Mouse (Mus musculus): ENCODE results near the gene Tigd3. TPM values are rescaled to one million over a fixed set of nuclear protein-coding genes. Genes with fewer than 3 reads are reported as not detected.
A peak's percentile ranks its signal among the peaks of the same experiment; 100 is the strongest.

Gene Tigd3
- polyA plus RNA-seq, 1 experiment from 2014 or later = 1.7 TPM

DNA sequence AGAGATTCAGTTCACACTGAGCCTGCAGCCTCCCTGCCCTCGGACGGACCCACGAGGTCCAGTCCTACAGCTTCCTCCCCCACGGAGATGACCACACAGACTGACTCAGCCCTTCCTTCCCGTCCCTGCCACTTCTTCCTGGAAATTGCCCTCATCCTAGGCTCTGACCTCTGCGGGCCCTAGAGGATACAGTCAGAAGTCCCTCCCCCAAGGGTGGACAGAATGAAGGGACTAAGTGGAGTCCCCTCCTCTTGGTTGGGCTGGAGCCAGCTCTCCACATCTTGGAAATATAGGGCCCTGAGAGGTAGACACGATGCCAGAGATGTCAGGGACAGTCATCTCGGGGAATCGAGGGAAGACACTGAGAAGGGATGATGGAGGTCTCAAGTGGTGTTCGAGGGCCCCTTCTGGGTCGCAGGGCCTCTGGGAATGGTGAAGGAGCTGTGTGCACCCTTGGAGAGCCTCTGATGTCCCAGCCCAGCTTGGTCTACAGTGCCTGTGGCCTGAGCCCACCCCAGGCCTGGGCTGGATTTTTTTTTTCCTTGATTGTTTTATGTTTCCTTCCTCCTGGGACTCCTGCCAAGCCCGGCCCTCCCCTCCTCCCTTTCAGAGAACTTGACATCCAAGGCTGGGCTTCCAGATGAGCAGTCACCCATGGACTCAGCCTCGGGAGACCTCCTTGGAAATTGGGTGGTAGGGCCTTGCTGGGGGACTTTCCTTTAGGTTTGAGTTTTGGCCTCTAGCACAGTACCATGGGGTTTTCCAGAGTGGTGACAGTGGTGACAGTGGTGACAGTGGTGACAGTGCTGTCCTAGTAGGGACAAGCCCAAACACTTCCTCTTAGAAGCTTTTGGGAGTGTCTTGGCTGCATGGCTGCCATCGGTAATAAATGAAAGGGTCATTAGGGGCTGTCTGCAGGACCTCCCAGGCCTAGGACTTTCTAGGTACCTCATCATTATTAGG lies 36.0 kb upstream of the Tigd3 start:
- no peak for DNase-seq
- peak; percentile 48 for ATAC-seq

DNA sequence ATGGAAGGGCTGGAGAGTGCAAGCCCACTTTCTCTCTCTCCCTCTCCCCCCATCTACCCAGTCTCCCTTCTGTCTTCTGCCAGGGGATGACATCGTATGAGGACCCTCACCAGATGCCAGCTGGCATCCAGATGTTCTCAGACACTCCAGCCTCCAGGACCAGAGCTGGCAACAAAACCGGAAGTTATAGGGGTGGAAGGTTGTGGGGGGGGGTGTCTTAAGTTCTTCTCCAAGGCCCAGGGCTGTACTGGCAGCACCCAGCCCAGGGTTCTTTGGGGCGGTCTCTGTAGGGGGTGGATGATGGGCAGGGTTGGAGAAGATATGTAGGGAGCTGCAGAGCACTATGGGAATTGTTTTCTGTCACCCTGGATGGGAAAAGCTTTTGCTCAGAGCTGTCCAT lies 34.6 kb upstream of the Tigd3 start:
- Histone ChIP-seq H3K4me2 (ENCODE audit: low read depth, low read length) (no peak overlapping the region), H3K9ac (replicated peaks) (no peak overlapping the region), H3K9me3 (ENCODE audit: low read length) (no peaks in the 10 kb centered on the region), H3K36me3 (replicated peaks; ENCODE audit: insufficient read depth, low read length) (no peaks in the 10 kb centered on the region), H3K27ac (ENCODE audit: low read depth) (no peak overlapping the region), H3K4me3 (ENCODE audit: low read depth, low read length) (no peak overlapping the region), H3K4me1 (ENCODE audit: insufficient read depth) (peaks cover 33% of the 10 kb centered on the region), H3K27me3 (ENCODE audit: insufficient read depth, low read length) (no peaks in the 10 kb centered on the region; the same call in 1 of the 2 replicates)
- ATAC-seq (no peak), DNase-seq (no peak)
- TF ChIP-seq CTCF (IDR thresholded peaks at IDR 0.05; ENCODE audit: low read depth) (no peak), EP300 (IDR thresholded peaks at IDR 0.05; ENCODE audit: low read depth) (no peak)
- 68% methylated on average over 3 of the region's 3 CpGs for WGBS (ENCODE audit: insufficient replicate concordance)

More for the DNA sequence above, 36.0 kb upstream of the Tigd3 start:
- Histone ChIP-seq H3K36me3 (replicated peaks; ENCODE audit: insufficient read depth, low read length) (no peaks in the 10 kb centered on the region), H3K9me3 (ENCODE audit: low read length) (no peaks in the 10 kb centered on the region), H3K4me3 (ENCODE audit: low read depth, low read length) (no peak overlapping the region), H3K27me3 (ENCODE audit: insufficient read depth, low read length) (no peaks in the 10 kb centered on the region; the same call in 1 of the 2 replicates), H3K4me2 (ENCODE audit: low read depth, low read length) (no peak overlapping the region), H3K9ac (replicated peaks) (no peak overlapping the region), H3K4me1 (ENCODE audit: insufficient read depth) (peaks cover 25% of the 10 kb centered on the region), H3K27ac (ENCODE audit: low read depth) (peak overlapping the region; percentile 58)
- WGBS (ENCODE audit: insufficient replicate concordance) = 52% methylated on average over 14 of the region's 14 CpGs
- TF ChIP-seq CTCF (IDR thresholded peaks at IDR 0.05; ENCODE audit: low read depth) = no peak
- TF ChIP-seq EP300 (IDR thresholded peaks at IDR 0.05; ENCODE audit: low read depth) = no peak

DNA sequence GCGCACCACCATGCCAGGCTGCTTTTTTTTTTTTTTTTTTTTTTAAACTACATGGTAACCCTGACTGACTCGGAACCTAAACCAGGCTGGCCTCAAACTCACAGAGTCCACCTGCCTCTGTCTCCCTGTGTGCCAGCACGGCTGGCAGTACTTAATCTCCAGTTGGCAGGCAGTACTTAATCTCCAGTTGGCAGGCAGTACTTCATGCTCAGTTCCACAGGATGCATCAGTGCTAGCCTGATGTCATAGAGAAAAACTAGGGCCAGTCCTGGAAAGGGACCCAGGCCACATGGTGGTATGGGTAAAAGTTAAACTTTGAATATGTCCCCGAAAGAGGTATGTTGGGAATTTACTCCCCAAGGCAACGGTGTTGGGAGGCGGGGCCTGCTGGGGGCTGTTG lies 34.2 kb upstream of the Tigd3 start:
- Histone ChIP-seq H3K27ac (ENCODE audit: low read depth) (no peak overlapping the region), H3K27me3 (ENCODE audit: insufficient read depth, low read length) (no peaks in the 10 kb centered on the region; the same call in 1 of the 2 replicates), H3K4me1 (ENCODE audit: insufficient read depth) (peaks cover 35% of the 10 kb centered on the region), H3K36me3 (replicated peaks; ENCODE audit: insufficient read depth, low read length) (no peaks in the 10 kb centered on the region), H3K9ac (replicated peaks) (no peak overlapping the region), H3K9me3 (ENCODE audit: low read length) (no peaks in the 10 kb centered on the region), H3K4me3 (ENCODE audit: low read depth, low read length) (no peak overlapping the region), H3K4me2 (ENCODE audit: low read depth, low read length) (no peak overlapping the region)
- no peak for TF ChIP-seq EP300 (IDR thresholded peaks at IDR 0.05; ENCODE audit: low read depth)
- no peak for TF ChIP-seq CTCF (IDR thresholded peaks at IDR 0.05; ENCODE audit: low read depth)
- 65% methylated on average over 6 of the region's 6 CpGs for WGBS (ENCODE audit: insufficient replicate concordance)
- DNase-seq = no peak
- no peak for ATAC-seq

DNA sequence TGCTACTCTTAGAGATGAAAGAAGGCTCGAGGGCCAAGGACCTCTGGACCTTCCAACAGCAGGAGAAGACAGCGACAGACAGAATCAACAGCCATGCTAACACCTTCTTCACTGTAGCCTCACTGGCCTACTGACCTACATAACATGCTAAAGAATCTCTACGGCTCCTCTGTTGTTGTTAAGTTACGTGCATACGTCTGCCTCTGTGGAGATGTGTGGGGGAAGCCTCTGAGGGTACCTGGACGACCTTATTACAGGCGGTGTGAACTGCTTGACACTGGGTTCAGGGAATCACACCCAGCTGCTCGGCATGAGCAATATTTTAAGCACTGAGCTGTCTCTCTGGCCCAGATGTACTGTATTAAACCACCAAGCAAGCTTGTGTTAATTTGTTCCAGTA lies 33.6 kb upstream of the Tigd3 start:
- TF ChIP-seq CTCF (IDR thresholded peaks at IDR 0.05; ENCODE audit: low read depth) = no peak
- no peak for TF ChIP-seq EP300 (IDR thresholded peaks at IDR 0.05; ENCODE audit: low read depth)
- Histone ChIP-seq H3K4me3 (ENCODE audit: low read depth, low read length) (no peak overlapping the region), H3K27me3 (ENCODE audit: insufficient read depth, low read length) (no peaks in the 10 kb centered on the region; the same call in 1 of the 2 replicates), H3K36me3 (replicated peaks; ENCODE audit: insufficient read depth, low read length) (no peaks in the 10 kb centered on the region), H3K27ac (ENCODE audit: low read depth) (no peak overlapping the region), H3K9me3 (ENCODE audit: low read length) (no peaks in the 10 kb centered on the region), H3K4me2 (ENCODE audit: low read depth, low read length) (no peak overlapping the region), H3K4me1 (ENCODE audit: insufficient read depth) (peaks cover 40% of the 10 kb centered on the region), H3K9ac (replicated peaks) (no peak overlapping the region)
- ATAC-seq = no peak
- DNase-seq = no peak
- 79% methylated on average over 8 of the region's 8 CpGs for WGBS (ENCODE audit: insufficient replicate concordance)

DNA sequence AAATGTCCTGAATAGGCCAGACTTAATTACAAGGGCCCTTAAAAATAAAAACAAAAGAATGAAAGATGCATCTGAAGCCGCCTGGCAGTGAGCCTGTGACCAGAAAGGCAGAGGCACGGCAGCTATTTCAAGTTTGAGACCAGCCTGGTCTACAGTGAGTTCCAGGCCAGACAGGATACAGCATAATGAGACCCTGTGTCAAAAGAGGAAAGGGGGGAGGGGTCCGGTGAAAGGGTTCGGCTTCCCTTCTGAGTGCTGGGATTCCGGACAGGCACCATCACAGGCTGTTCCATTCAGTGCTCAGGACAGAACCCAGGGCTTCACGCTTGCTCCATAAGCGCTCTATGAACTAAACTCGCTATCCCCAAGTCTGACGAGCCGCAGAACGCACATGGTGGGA lies 33.1 kb upstream of the Tigd3 start:
- Histone ChIP-seq H3K4me3 (ENCODE audit: low read depth, low read length) (no peak overlapping the region), H3K27me3 (ENCODE audit: insufficient read depth, low read length) (no peaks in the 10 kb centered on the region; the same call in 1 of the 2 replicates), H3K9me3 (ENCODE audit: low read length) (no peaks in the 10 kb centered on the region), H3K4me1 (ENCODE audit: insufficient read depth) (peaks cover 45% of the 10 kb centered on the region), H3K4me2 (ENCODE audit: low read depth, low read length) (no peak overlapping the region), H3K9ac (replicated peaks) (no peak overlapping the region), H3K27ac (ENCODE audit: low read depth) (no peak overlapping the region), H3K36me3 (replicated peaks; ENCODE audit: insufficient read depth, low read length) (no peaks in the 10 kb centered on the region)
- ATAC-seq (no peak), DNase-seq (no peak)
- WGBS (ENCODE audit: insufficient replicate concordance) = 71% methylated on average over 11 of the region's 11 CpGs
- TF ChIP-seq CTCF (IDR thresholded peaks at IDR 0.05; ENCODE audit: low read depth) (no peak), EP300 (IDR thresholded peaks at IDR 0.05; ENCODE audit: low read depth) (no peak)

DNA sequence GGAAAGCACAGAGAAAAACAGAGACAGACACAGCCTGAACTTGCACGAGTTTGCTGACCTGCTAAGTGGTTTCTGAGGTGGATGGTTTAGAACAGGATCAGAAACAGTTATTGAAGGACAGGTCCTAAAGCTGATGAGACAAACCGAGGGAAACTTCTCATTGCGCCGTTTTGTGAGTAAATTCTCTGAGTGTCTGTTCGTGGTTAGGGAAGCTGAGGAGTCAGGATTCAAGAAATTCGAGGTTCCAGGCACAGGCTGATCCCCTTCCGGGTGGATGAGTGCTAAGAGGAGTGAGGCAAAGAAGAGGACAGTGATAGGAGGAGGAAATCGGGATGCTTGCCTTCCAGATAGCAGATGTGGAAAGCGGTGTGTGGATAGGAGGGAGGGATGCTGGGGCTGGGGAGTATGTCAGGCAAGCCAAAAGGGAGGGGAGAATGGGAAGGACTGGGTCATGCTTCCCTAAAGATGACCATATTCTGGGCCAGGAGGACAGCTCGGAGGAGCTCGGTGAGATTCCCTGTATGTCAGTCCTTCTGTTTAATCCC lies 31.4 kb upstream of the Tigd3 start:
- 29% methylated on average over 11 of the region's 11 CpGs for WGBS (ENCODE audit: insufficient replicate concordance)
- Histone ChIP-seq H3K9me3 (ENCODE audit: low read length) (no peaks in the 10 kb centered on the region), H3K9ac (replicated peaks) (peak overlapping the region; percentile 37; the same call in 1 of the 2 replicates), H3K36me3 (replicated peaks; ENCODE audit: insufficient read depth, low read length) (no peaks in the 10 kb centered on the region), H3K27me3 (ENCODE audit: insufficient read depth, low read length) (no peaks in the 10 kb centered on the region; the same call in 1 of the 2 replicates), H3K4me3 (ENCODE audit: low read depth, low read length) (peak overlapping the region; percentile 69), H3K4me1 (ENCODE audit: insufficient read depth) (peaks cover 48% of the 10 kb centered on the region), H3K27ac (ENCODE audit: low read depth) (peak overlapping the region; percentile 66; the same call in 1 of the 2 replicates), H3K4me2 (ENCODE audit: low read depth, low read length) (peak overlapping the region; percentile 100)
- DNase-seq (no peak), ATAC-seq (no peak)
- TF ChIP-seq EP300 (IDR thresholded peaks at IDR 0.05; ENCODE audit: low read depth) (no peak), CTCF (IDR thresholded peaks at IDR 0.05; ENCODE audit: low read depth) (no peak)
